Mouse (Mus musculus) c-Kit-positive CD71-positive TER-119-positive erythroid progenitor cells, embryonic 14.5 days (primary cell): Measurements from ENCODE around the gene Kirrel.

Experiments
- DNase-seq: peaks from one replicate; pipeline ENCODE4 v3.0.0-alpha.2; 2013; ENCODE audit warnings: low spot score

Gene Kirrel

GRCm38 (mm10) chr3:87174096-87174768 lies at the start of gene Kirrel:
Gene Kirrel, minus strand, starts transcription at chr3:87174747.
- DNase-seq: no peak

DNA sequence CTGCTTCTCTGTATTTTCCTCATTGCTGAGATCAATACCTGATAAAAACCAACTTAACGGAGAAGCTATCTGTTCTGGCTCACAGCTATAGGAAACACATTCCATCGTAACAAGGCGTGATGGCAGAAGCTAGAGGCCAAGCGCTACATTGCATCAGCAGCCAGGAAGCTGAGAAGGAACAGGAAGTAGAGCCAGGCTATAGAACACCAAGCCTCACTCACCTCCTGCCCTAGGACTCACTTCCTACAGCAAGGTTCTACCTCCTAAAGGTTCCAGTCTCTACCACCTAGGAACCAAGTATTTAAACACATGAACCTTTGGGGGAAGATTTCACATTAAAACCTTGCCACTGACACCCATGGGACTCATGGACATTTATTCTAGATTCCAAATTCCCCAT lies 49.1 kb upstream of the Kirrel start:
- no peak for DNase-seq

GRCm38 (mm10) chr3:87222346-87222745 lies 47.8 kb upstream of the Kirrel start:
- no peak for DNase-seq

GRCm38 (mm10) chr3:87215176-87215575 lies 40.6 kb upstream of the Kirrel start:
- no peak for DNase-seq

GRCm38 (mm10) chr3:87214221-87214864 lies 39.8 kb upstream of the Kirrel start:
- DNase-seq: no peak

DNA sequence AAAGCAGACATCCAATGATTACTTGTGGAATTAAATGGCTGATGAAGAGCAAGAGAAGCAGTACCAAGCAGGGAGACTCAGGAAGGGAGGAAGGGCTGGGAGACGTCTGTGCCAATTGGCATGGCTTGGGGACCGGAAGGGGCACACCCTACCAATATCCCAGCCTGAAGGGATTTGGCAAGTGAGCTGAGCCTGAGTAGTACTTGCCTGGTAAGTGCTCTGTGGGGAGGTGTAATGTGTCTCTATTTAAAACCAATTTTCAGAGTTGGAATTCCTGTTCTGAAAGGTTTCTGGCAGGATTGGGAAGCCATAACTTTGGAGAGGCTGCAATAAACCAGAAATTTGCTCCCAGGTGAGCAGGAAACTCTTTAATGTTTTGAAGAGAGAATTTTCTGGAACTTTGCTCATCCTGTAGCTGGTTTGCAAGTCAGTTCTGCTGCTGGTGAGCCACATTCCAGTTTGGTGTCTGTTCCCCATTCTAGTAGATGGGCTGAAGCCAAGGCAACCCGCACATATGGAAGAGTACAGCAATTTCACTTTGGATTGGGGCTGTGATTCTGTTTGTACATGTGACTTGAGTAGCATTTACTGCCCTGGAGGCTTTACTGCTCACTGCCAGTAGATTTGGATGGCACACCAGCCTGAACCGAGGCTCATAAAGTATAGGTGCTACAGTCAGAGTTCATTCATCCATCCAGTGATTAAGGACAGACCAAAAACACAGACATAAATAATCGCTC lies 32.0 kb upstream of the Kirrel start:
- no peak for DNase-seq

- no peak for DNase-seq
Observed at GRCm38 (mm10) chr3:87196637-87197036, 22.1 kb upstream of the Kirrel start.

GRCm38 (mm10) chr3:87195041-87195440 lies 20.5 kb upstream of the Kirrel start:
- DNase-seq: no peak

- DNase-seq: no peak
Observed at GRCm38 (mm10) chr3:87194591-87194990, 20.0 kb upstream of the Kirrel start.

DNA sequence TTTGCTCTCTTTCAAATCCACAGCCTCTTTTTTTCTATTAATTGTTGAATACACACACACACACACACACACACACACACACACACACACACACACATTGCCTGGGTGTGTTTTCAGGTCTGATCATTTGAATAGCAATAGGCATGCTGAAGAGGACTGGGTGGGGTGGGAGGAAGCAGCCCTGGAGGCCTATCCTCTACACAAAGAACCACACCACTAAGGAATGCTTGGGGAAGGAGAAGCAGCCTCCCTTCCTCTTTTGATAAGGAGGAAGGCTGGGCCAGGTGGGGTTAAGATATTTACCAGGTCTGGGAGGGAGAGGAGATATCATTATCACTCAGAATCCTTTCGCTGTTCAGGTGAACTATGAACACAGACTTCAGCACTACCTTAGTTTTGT lies 19.2 kb upstream of the Kirrel start:
- no peak for DNase-seq

DNA sequence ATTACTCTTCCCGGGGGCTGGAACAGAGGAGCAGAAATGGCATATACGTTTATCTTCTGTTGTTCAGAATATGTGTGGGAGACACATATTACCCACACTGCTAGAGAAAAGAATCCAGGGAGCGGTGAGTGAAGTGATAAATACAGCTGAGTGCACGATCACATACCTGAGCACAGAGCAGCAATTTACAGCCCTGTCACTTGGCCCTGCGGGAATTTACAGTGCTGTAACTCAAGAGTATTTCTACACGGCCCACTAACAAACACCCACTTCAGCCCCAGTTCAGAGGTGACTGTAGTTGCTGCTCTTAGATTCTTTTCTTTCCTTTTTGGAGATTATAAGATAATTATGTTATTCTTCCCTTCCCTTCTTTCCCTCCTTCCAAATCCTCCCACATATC lies 18.8 kb upstream of the Kirrel start:
- no peak for DNase-seq

DNA sequence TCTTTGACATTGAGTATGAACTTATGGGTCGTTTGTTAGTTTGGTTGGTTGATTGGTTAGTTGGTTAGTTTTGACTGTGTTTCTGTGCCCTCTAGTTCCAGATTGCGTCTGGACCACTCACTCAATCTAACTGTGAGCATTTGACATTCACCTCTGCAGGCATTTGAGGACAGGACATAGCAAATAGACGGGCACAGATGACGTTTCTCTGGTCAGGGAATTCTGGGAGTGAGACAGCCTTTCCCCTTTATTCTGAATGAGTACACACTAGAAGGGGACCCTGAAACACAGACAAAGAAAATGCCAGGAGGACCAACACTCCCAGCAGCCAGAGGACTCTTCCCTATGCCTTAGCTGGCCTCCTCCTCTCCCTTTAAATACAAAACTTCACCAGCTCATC lies 2.1 kb upstream of the Kirrel start:
- DNase-seq: no peak

- DNase-seq: no peak
Observed at GRCm38 (mm10) chr3:87175438-87175815, 880 bp upstream of the Kirrel start.

DNA sequence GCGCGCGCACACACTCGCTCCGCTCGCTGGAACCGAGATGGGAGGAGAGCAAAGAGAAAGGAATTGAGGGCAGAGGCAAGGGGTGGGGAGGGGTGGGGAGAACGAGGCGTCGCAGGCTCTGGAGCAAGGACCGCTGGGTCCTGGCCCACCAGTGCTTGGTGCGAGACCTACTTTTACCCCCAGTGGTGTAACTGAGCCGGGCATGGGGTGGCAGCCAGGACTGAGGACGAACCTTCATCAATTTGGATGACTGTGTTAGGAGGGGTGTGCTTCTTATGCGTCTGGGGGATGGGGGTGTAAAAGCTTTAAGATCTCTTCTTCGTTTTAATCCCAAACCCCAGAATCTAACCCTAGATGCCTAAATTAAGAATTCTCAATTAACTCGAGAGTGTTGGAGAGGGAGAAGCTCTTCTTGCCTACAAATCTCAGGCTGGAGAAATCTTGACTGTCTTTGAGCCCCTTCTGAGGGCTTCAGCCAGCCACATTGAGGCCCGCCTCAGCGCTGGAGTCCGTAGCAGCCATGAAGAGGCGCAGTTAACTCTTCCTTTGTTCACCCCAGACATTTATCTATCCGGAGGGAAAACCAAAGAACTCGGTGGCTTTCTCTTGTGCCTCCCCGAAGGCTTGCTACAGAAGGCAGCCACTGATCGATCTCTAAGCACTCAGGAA lies 356 bp upstream of the Kirrel start:
- DNase-seq: no peak

DNA sequence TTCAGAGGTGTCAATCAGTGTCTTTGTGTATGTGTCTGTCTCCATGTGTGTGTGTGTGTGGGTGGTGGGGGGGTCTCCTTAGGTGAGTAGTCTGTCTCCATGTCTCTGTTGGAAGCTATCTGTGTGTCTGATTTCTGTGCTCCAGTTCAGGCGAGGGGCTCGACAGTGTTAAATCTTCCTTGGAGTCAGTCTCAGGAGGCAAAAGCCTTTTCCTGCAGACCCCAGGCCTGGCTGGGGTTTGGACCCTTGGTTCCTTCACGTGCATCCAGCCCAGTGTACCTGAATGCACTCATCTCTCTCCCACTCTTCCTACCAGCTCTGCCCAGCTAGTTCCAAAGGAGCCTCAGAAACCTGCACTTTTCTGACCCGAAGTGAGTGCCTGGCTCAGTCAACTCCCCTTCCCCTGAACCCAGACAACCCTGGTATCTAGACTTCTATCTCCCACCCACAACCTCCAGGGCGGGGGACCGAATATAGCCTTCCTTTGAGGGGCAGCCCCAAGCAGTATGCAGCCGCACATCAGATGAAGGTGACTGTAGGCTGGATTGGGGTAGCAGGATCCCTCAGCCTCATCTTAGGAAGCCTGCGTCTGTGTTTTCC lies 961 bp downstream of the Kirrel start:
- DNase-seq: no peak

DNA sequence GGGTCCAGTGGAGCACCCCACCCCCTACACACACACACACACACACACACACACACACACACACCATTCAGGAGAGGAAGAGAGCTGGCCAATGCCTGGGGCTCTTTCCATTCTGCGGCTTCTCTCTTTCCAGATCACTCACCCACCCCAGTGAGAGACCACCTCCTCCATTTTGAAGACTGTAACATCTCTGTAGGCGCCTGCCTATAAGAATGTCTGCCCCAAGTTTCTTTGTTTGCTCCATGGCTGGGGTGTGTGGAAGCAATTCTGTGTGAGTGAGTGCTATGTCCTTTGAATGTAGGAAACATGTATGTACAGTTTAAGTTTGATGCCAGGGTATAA lies 1.5 kb downstream of the Kirrel start:
- DNase-seq: no peak

GRCm38 (mm10) chr3:87172351-87173102 lies 2.0 kb downstream of the Kirrel start:
- no peak for DNase-seq

- no peak for DNase-seq
Observed at GRCm38 (mm10) chr3:87171201-87172100, 3.1 kb downstream of the Kirrel start.

GRCm38 (mm10) chr3:87169402-87170015 lies 5.0 kb downstream of the Kirrel start:
- no peak for DNase-seq

GRCm38 (mm10) chr3:87168756-87169155 lies 5.8 kb downstream of the Kirrel start:
- no peak for DNase-seq
